Mouse (Mus musculus) bone marrow, adult 2 months (tissue): ENCODE results near the gene Bpgm.

ENCODE experiments used
- CTCF ChIP-seq: fragments of 200-500 bp; IDR thresholded peaks from 2 replicates; pipeline ENCODE4 v1.5.1; 2011; ENCODE audit warnings: low read length, control low read depth; ENCODE audit not compliant: control insufficient read depth, insufficient read depth
- POLR2A ChIP-seq: fragments of 200-500 bp; IDR thresholded peaks from 2 replicates; pipeline ENCODE4 v1.6.1; 2011; ENCODE audit warnings: low read depth, mild to moderate bottlenecking, control low read depth, low read length, borderline replicate concordance; ENCODE audit not compliant: control insufficient read depth

DNA sequence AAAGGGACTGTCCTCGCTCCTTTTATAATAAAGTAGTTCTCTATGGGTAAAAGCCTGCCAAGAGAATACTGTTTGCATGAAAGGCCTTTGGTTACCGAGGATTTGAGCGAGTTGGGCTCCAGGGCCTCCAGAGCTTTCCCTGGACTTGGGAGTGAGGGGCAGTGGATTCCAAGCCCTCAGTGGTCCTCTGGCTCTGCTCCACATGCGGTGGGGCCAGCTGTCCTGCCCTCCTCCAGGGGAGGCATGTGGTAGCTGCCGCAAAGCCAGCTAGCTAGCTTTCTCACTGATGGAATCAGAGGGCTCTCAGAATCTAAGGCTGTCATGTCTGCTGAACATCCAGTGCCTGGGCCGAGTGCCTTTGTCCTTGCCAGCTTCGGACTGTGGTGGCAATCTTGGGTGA is 26.3 kb downstream of the Bpgm start:
- TF ChIP-seq CTCF = no peak
- no peak for TF ChIP-seq POLR2A
